Mouse (Mus musculus): ENCODE results near the gene Efnb3. TPM values are rescaled to one million over a fixed set of nuclear protein-coding genes. Genes with fewer than 3 reads are reported as not detected.
A peak's percentile ranks its signal among the peaks of the same experiment; 100 is the strongest.

Efnb3 gene
- total RNA-seq, 2 experiments from 2014 or later, result 0.47 to 0.48 TPM

GRCm38 (mm10) chr11:69594853-69595252 is 34.8 kb upstream of the Efnb3 start:
- intact Hi-C loops (cut with DNase I), result no loop called here
- H3K4me3 ChIP-seq, result no peak overlapping the region
- TF ChIP-seq CTCF (IDR thresholded peaks at IDR 0.05), result no peak
- no peak for DNase-seq
- H3K27ac ChIP-seq, result no peak overlapping the region

GRCm38 (mm10) chr11:69592799-69593198 is 32.8 kb upstream of the Efnb3 start:
- intact Hi-C loops (cut with DNase I), result no loop called here
- DNase-seq, result no peak

GRCm38 (mm10) chr11:69591899-69592637 is 32.1 kb upstream of the Efnb3 start:
- DNase-seq, result peak; percentile 83
- intact Hi-C loops (cut with DNase I), result no loop called here
- TF ChIP-seq CTCF (IDR thresholded peaks at IDR 0.05), result no peak
- Histone ChIP-seq H3K27ac (peak overlapping the region; percentile 94), H3K4me3 (peak overlapping the region; percentile 29)

More at GRCm38 (mm10) chr11:69592799-69593198, 32.8 kb upstream of the Efnb3 start:
- Histone ChIP-seq H3K27ac (peak overlapping the region; percentile 94), H3K4me3 (no peak overlapping the region; the same call in 1 of the 2 replicates)
- TF ChIP-seq CTCF (IDR thresholded peaks at IDR 0.05), result no peak

GRCm38 (mm10) chr11:69591424-69591823 is 31.4 kb upstream of the Efnb3 start:
- intact Hi-C loops (cut with DNase I), result no loop called here
- DNase-seq, result peak; percentile 78
- Histone ChIP-seq H3K27ac (peak overlapping the region; percentile 94), H3K4me3 (peak overlapping the region; percentile 7)
- no peak for TF ChIP-seq CTCF (IDR thresholded peaks at IDR 0.05)

GRCm38 (mm10) chr11:69590622-69591021 is 30.6 kb upstream of the Efnb3 start:
- DNase-seq, result no peak
- TF ChIP-seq CTCF (IDR thresholded peaks at IDR 0.05), result no peak
- Histone ChIP-seq H3K27ac (peak overlapping the region; percentile 94), H3K4me3 (no peak overlapping the region)
- intact Hi-C loops (cut with DNase I), result no loop called here

GRCm38 (mm10) chr11:69589207-69589834 is 29.3 kb upstream of the Efnb3 start:
- no peak for DNase-seq
- no peak for TF ChIP-seq CTCF (IDR thresholded peaks at IDR 0.05)
- intact Hi-C loops (cut with DNase I), result no loop called here
- no peak overlapping the region for H3K4me3 ChIP-seq
- peak overlapping the region; percentile 94 for H3K27ac ChIP-seq

- no peak overlapping the region for H3K27ac ChIP-seq
- H3K4me3 ChIP-seq, result no peak overlapping the region
- DNase-seq, result no peak
- no peak for TF ChIP-seq CTCF (IDR thresholded peaks at IDR 0.05)
- intact Hi-C loops (cut with DNase I), result no loop called here
Measured at GRCm38 (mm10) chr11:69585718-69586325, 25.8 kb upstream of the Efnb3 start.

- no peak overlapping the region for H3K27ac ChIP-seq
- DNase-seq, result no peak
- intact Hi-C loops (cut with DNase I), result no loop called here
- no peak for TF ChIP-seq CTCF (IDR thresholded peaks at IDR 0.05)
- no peak overlapping the region for H3K4me3 ChIP-seq
Measured at GRCm38 (mm10) chr11:69584937-69585336, 24.9 kb upstream of the Efnb3 start.

GRCm38 (mm10) chr11:69584008-69584407 is 24.0 kb upstream of the Efnb3 start:
- no peak for DNase-seq
- Histone ChIP-seq H3K27ac (no peak overlapping the region; the same call in 1 of the 2 replicates), H3K4me3 (no peak overlapping the region)
- intact Hi-C loops (cut with DNase I), result no loop called here
- TF ChIP-seq CTCF (IDR thresholded peaks at IDR 0.05), result no peak

GRCm38 (mm10) chr11:69582230-69582805 is 22.3 kb upstream of the Efnb3 start:
- DNase-seq, result no peak
- intact Hi-C loops (cut with DNase I), result no loop called here
- Histone ChIP-seq H3K4me3 (peak overlapping the region; percentile 92), H3K27ac (peak overlapping the region; percentile 99)
- no peak for TF ChIP-seq CTCF (IDR thresholded peaks at IDR 0.05)

GRCm38 (mm10) chr11:69581814-69582213 is 21.8 kb upstream of the Efnb3 start:
- Histone ChIP-seq H3K4me3 (peak overlapping the region; percentile 92), H3K27ac (peak overlapping the region; percentile 99)
- intact Hi-C loops (cut with DNase I), result loop anchor here (2.0 kb wide), 1 partner anchor 81 kb away; the partner anchor contains the start of gene Mpdu1
- DNase-seq, result no peak
- no peak for TF ChIP-seq CTCF (IDR thresholded peaks at IDR 0.05)

- DNase-seq, result peak; percentile 95
- Histone ChIP-seq H3K27ac (peak overlapping the region; percentile 99), H3K4me3 (peak overlapping the region; percentile 92)
- TF ChIP-seq CTCF (IDR thresholded peaks at IDR 0.05), result no peak; the same call in 1 of the 2 replicates
- intact Hi-C loops (cut with DNase I), result loop anchor here (2.0 kb wide), 1 partner anchor 82 kb away; the partner anchor contains the start of gene Mpdu1
Measured at GRCm38 (mm10) chr11:69581147-69581688, 21.2 kb upstream of the Efnb3 start.

Measured in gastrocnemius, adult 2 months (tissue).